24 mouse cellular contexts compared by ENCODE assay signal in the genomic region with DNA sequence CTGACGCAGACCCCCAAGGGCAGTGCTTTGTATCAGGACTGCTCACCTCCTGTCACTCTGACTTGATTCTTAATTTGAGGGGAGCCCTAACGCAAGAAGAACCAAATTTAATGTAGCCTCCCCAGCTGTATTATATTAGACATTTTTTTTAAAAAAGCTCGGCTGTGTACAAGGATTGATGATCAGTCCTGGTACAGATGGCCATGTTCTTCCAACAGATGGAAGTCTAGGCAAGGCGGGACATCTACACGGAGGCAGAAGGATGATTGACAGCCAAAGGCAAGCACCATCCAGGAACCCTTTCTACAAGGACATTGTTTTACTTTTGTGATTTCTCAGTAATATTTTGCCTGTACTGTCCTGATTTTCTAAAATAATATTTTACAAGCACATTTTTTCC. TPM values are rescaled to one million over a fixed set of nuclear protein-coding genes. Genes with fewer than 3 reads are reported as not detected.
DNase-seq lines count a peak whose midpoint lies in the region; ATAC-seq and TF ChIP-seq lines count a peak whose summit lies in the region.
"Had no signal": no experiment of that assay in that cellular context is flagged by ENCODE, and none has a peak within 500 bp of the region (broad histone marks: within the 10 kb centered on the region; RNA-seq: fewer than 3 reads in every experiment).

No protein-coding gene starts in this region.

- no peak for TF ChIP-seq EP300 in lung, postnatal 0 days (IDR thresholded peaks at IDR 0.05)

- no peak overlapping the region for H3K9ac ChIP-seq in forebrain, embryonic 12.5 days
- no peak overlapping the region for H3K9ac ChIP-seq in forebrain, embryonic 15.5 days (replicated peaks)
- H3K9ac ChIP-seq in lung, postnatal 0 days (replicated peaks; ENCODE audit: low read depth) = no peak overlapping the region
- H3K9ac ChIP-seq: kidney, embryonic 15.5 days; limb, embryonic 12.5 days; liver, postnatal 0 days; midbrain, embryonic 12.5 days had no signal

- 0 out of 2 replicates have a peak overlapping the region, but pooled peaks have one; percentile 30 for H3K27ac ChIP-seq in forebrain, embryonic 10.5 days
- no peak overlapping the region for H3K27ac ChIP-seq in forebrain, embryonic 12.5 days
- H3K27ac ChIP-seq in forebrain, embryonic 15.5 days (replicated peaks) = peak overlapping the region; percentile 33; the same call in 1 of the 2 replicates
- no peak overlapping the region for H3K27ac ChIP-seq in lung, postnatal 0 days (ENCODE audit: low read length)
- H3K27ac ChIP-seq: heart, embryonic 10.5 days; kidney, embryonic 15.5 days; limb, embryonic 12.5 days; midbrain, embryonic 12.5 days; stomach, postnatal 0 days had no signal

- peaks cover 17% of the 10 kb centered on the region for H3K4me1 ChIP-seq in forebrain, embryonic 10.5 days
- peaks cover 14% of the 10 kb centered on the region for H3K4me1 ChIP-seq in forebrain, embryonic 12.5 days
- peaks cover 13% of the 10 kb centered on the region for H3K4me1 ChIP-seq in forebrain, embryonic 15.5 days
- no peaks in the 10 kb centered on the region for H3K4me1 ChIP-seq in lung, postnatal 0 days (ENCODE audit: insufficient read depth, low read depth, low read length)
- H3K4me1 ChIP-seq: heart, embryonic 10.5 days had no signal

- no peak overlapping the region for H3K4me2 ChIP-seq in forebrain, embryonic 12.5 days
- H3K4me2 ChIP-seq in forebrain, embryonic 15.5 days (replicated peaks) = no peak overlapping the region
- no peak overlapping the region for H3K4me2 ChIP-seq in lung, postnatal 0 days (replicated peaks; ENCODE audit: low read depth, low read length)
- H3K4me2 ChIP-seq: kidney, embryonic 15.5 days; limb, embryonic 12.5 days; liver, embryonic 11.5 days; midbrain, embryonic 12.5 days had no signal

- H3K36me3 ChIP-seq in forebrain, embryonic 10.5 days (replicated peaks) = no peaks in the 10 kb centered on the region
- no peaks in the 10 kb centered on the region for H3K36me3 ChIP-seq in forebrain, embryonic 12.5 days (replicated peaks)
- H3K36me3 ChIP-seq in forebrain, embryonic 15.5 days = no peaks in the 10 kb centered on the region
- H3K36me3 ChIP-seq in lung, postnatal 0 days (ENCODE audit: insufficient read depth, low read length) = no peaks in the 10 kb centered on the region
- H3K36me3 ChIP-seq: heart, embryonic 10.5 days; kidney, embryonic 15.5 days; limb, embryonic 12.5 days; midbrain, embryonic 12.5 days had no signal

- H3K27me3 ChIP-seq in forebrain, embryonic 10.5 days (ENCODE audit: poor library complexity, severe bottlenecking) = 0 out of 2 replicates have a peak, but pooled peaks cover 5% of the 10 kb centered on the region
- no peaks in the 10 kb centered on the region for H3K27me3 ChIP-seq in forebrain, embryonic 12.5 days
- H3K27me3 ChIP-seq in forebrain, embryonic 15.5 days = no peaks in the 10 kb centered on the region
- no peaks in the 10 kb centered on the region for H3K27me3 ChIP-seq in lung, postnatal 0 days (replicated peaks; ENCODE audit: insufficient read depth, low read length)
- H3K27me3 ChIP-seq: limb, embryonic 12.5 days; midbrain, embryonic 12.5 days had no signal

- no peak overlapping the region for H3K4me3 ChIP-seq in forebrain, embryonic 10.5 days
- no peak overlapping the region for H3K4me3 ChIP-seq in forebrain, embryonic 12.5 days (replicated peaks)
- no peak overlapping the region for H3K4me3 ChIP-seq in forebrain, embryonic 15.5 days
- no peak overlapping the region for H3K4me3 ChIP-seq in lung, postnatal 0 days (ENCODE audit: low read depth, low read length)
- H3K4me3 ChIP-seq: heart, embryonic 10.5 days; kidney, embryonic 15.5 days; limb, embryonic 12.5 days; midbrain, embryonic 12.5 days had no signal

- WGBS in forebrain, embryonic 10.5 days = 82% methylated on average over 5 of the region's 5 CpGs
- WGBS in forebrain, embryonic 12.5 days = 83% methylated on average over 5 of the region's 5 CpGs
- WGBS in forebrain, embryonic 15.5 days = 52% methylated on average over 5 of the region's 5 CpGs
- WGBS in lung, postnatal 0 days = 67% methylated on average over 5 of the region's 5 CpGs

- ATAC-seq in forebrain, embryonic 12.5 days (ENCODE audit: low FRiP score) = no peak
- peak; percentile 67 for ATAC-seq in forebrain, embryonic 15.5 days (replicated peaks)
- no peak for ATAC-seq in lung, postnatal 0 days
- ATAC-seq: CD4-positive, CD25-positive, alpha-beta regulatory T cell, adult 4 months; intestine, postnatal 0 days; liver, postnatal 0 days had no signal

- TF ChIP-seq CTCF in lung, postnatal 0 days (IDR thresholded peaks at IDR 0.05) = no peak

- no peaks in the 10 kb centered on the region for H3K9me3 ChIP-seq in forebrain, embryonic 10.5 days
- H3K9me3 ChIP-seq in forebrain, embryonic 12.5 days = no peaks in the 10 kb centered on the region
- no peaks in the 10 kb centered on the region for H3K9me3 ChIP-seq in forebrain, embryonic 15.5 days
- H3K9me3 ChIP-seq in lung, postnatal 0 days (ENCODE audit: low read length) = no peaks in the 10 kb centered on the region
- H3K9me3 ChIP-seq: heart, embryonic 10.5 days; kidney, embryonic 15.5 days; limb, embryonic 12.5 days; midbrain, embryonic 12.5 days had no signal

- no peak for DNase-seq in forebrain, embryonic 10.5 days (ENCODE audit: extremely low spot score, low spot score)
- peak; percentile 71 to 91 for DNase-seq in layer of hippocampus, adult 18-20 months (ENCODE audit: low spot score in 2 of 2)
- no peak for DNase-seq in layer of hippocampus, postnatal 25 days (ENCODE audit: extremely low spot score in 1 of 2, low spot score in 1 of 2)
- DNase-seq in layer of hippocampus, adult 9-11 months = peak; percentile 87
- DNase-seq in c-Kit-positive CD71-positive TER-119-positive erythroid progenitor cells, embryonic 14.5 days (ENCODE audit: low spot score) = no peak
- DNase-seq in lung, postnatal 0 days (ENCODE audit: low spot score) = no peak
- DNase-seq: adrenal gland, postnatal 36 days; cerebellum, adult 2 months; heart, postnatal 4 days; kidney, postnatal 36 days; liver, postnatal 0 days; lung, postnatal 10 days; thymus, adult 2 months; thymus, postnatal 4 days had no signal

RNA-seq across cellular contexts. Expression of a gene that starts 48.3 kb away (rescaled TPM):
- polyA plus RNA-seq in forebrain, embryonic 10.5 days (2016; fragmentation: Nextera tagmentation; extraction: Ambion mirVana) = 0.34 and 0.60 TPM in 2 replicates
- polyA plus RNA-seq in forebrain, embryonic 12.5 days (2016; fragmentation: Nextera tagmentation; extraction: Ambion mirVana) = 0.73 and 1.3 TPM in 2 replicates
- 1 to 10 TPM; 4.8 to 6.0 TPM for total RNA-seq in layer of hippocampus, adult 18-20 months (2021)
- total RNA-seq in layer of hippocampus, postnatal 25 days (2021) = 1 to 10 TPM; 4.3 to 7.8 TPM
- 0.69 and 1.1 TPM in 2 replicates for polyA plus RNA-seq in forebrain, embryonic 15.5 days (2015; fragmentation: Nextera tagmentation; extraction: Ambion mirVana)
- 11.3 and 14.0 TPM in 2 replicates for polyA plus RNA-seq in lung, postnatal 0 days (2015; fragmentation: Nextera tagmentation; extraction: Ambion mirVana)
- total RNA-seq: heart, postnatal 4 days had no signal

Comparison
In these comparisons a context has a peak if more than half of its experiments do, and no peak if none do; other contexts are left out.
1. DNase-seq: peak in layer of hippocampus, adult 18-20 months (2 of 2) and layer of hippocampus, adult 9-11 months (single experiment); none in forebrain, embryonic 10.5 days (single experiment), layer of hippocampus, postnatal 25 days (0 of 2), c-Kit-positive CD71-positive TER-119-positive erythroid progenitor cells, embryonic 14.5 days (single experiment) and lung, postnatal 0 days (single experiment).
2. H3K27ac ChIP-seq: peak in forebrain, embryonic 10.5 days (single experiment) and forebrain, embryonic 15.5 days (single experiment); none in forebrain, embryonic 12.5 days (single experiment) and lung, postnatal 0 days (single experiment).